Mouse (Mus musculus): ENCODE measurements around the gene 2010111I01Rik. TPM values are rescaled to one million over a fixed set of nuclear protein-coding genes. Genes with fewer than 3 reads are reported as not detected.
"Not testable (repeated sequence)": the region's sequence is repeated elsewhere in the genome, so short reads cannot be mapped to it uniquely, and the experiment has no call there.

The 2010111I01Rik gene
- polyA plus RNA-seq, 1 experiment from 2014 or later, result 119 TPM

GRCm38 (mm10) chr13:63074676-63074991 is 109.9 kb downstream of the 2010111I01Rik start:
- Histone ChIP-seq H3K27me3 (ENCODE audit: control insufficient read depth, insufficient read depth, low read length) (no peaks in the 10 kb centered on the region), H3K9me3 (replicated peaks; ENCODE audit: control insufficient read depth, low read length) (no peaks in the 10 kb centered on the region), H3K36me3 (ENCODE audit: control insufficient read depth, insufficient read depth, low read length) (no peaks in the 10 kb centered on the region), H3K4me1 (ENCODE audit: control insufficient read depth, insufficient read depth, low read length) (peaks cover 18% of the 10 kb centered on the region), H3K27ac (ENCODE audit: low read length) (peak overlapping the region; percentile 90), H3K9ac (ENCODE audit: low read length) (no peak overlapping the region), H3K4me3 (replicated peaks; ENCODE audit: low read length) (no peak overlapping the region), H3K4me2 (ENCODE audit: low read depth, low read length) (no peak overlapping the region)
- ATAC-seq (ENCODE audit: insufficient read depth, low FRiP score), result no peak
- WGBS, result 74% methylated on average over 3 of the region's 3 CpGs

GRCm38 (mm10) chr13:63075331-63075855 is 110.7 kb downstream of the 2010111I01Rik start:
- H3K4me3 ChIP-seq (replicated peaks; ENCODE audit: low read length), result no peak overlapping the region
- H3K27me3 ChIP-seq (ENCODE audit: control insufficient read depth, insufficient read depth, low read length), result no peaks in the 10 kb centered on the region
- ATAC-seq (ENCODE audit: insufficient read depth, low FRiP score), result no peak
- no peak overlapping the region for H3K9ac ChIP-seq (ENCODE audit: low read length)
- no peaks in the 10 kb centered on the region for H3K36me3 ChIP-seq (ENCODE audit: control insufficient read depth, insufficient read depth, low read length)
- no peaks in the 10 kb centered on the region for H3K9me3 ChIP-seq (replicated peaks; ENCODE audit: control insufficient read depth, low read length)
- H3K4me2 ChIP-seq (ENCODE audit: low read depth, low read length), result no peak overlapping the region
- WGBS, result 76% methylated on average over 2 of the region's 2 CpGs
- no peak overlapping the region for H3K27ac ChIP-seq (ENCODE audit: low read length)
- peaks cover 18% of the 10 kb centered on the region for H3K4me1 ChIP-seq (ENCODE audit: control insufficient read depth, insufficient read depth, low read length)

GRCm38 (mm10) chr13:63080191-63080590 is 115.5 kb downstream of the 2010111I01Rik start:
- Histone ChIP-seq H3K4me1 (ENCODE audit: control insufficient read depth, insufficient read depth, low read length) (no peaks in the 10 kb centered on the region), H3K36me3 (ENCODE audit: control insufficient read depth, insufficient read depth, low read length) (no peaks in the 10 kb centered on the region), H3K4me2 (ENCODE audit: low read depth, low read length) (no peak overlapping the region), H3K27ac (ENCODE audit: low read length) (no peak overlapping the region), H3K27me3 (ENCODE audit: control insufficient read depth, insufficient read depth, low read length) (no peaks in the 10 kb centered on the region), H3K9ac (ENCODE audit: low read length) (no peak overlapping the region), H3K4me3 (replicated peaks; ENCODE audit: low read length) (no peak overlapping the region), H3K9me3 (replicated peaks; ENCODE audit: control insufficient read depth, low read length) (no peaks in the 10 kb centered on the region)
- WGBS, result 57% methylated on average over 4 of the region's 4 CpGs
- no peak for ATAC-seq (ENCODE audit: insufficient read depth, low FRiP score)

- H3K4me2 ChIP-seq (ENCODE audit: low read depth, low read length), result no peak overlapping the region
- no peaks in the 10 kb centered on the region for H3K27me3 ChIP-seq (ENCODE audit: control insufficient read depth, insufficient read depth, low read length)
- no peaks in the 10 kb centered on the region for H3K4me1 ChIP-seq (ENCODE audit: control insufficient read depth, insufficient read depth, low read length)
- H3K9ac ChIP-seq (ENCODE audit: low read length), result no peak overlapping the region
- no peak overlapping the region for H3K4me3 ChIP-seq (replicated peaks; ENCODE audit: low read length)
- H3K36me3 ChIP-seq (ENCODE audit: control insufficient read depth, insufficient read depth, low read length), result no peaks in the 10 kb centered on the region
- ATAC-seq (ENCODE audit: insufficient read depth, low FRiP score), result no peak
- no peaks in the 10 kb centered on the region for H3K9me3 ChIP-seq (replicated peaks; ENCODE audit: control insufficient read depth, low read length)
- no peak overlapping the region for H3K27ac ChIP-seq (ENCODE audit: low read length)
- WGBS, result 70% methylated on average over 2 of the region's 2 CpGs
Observed at GRCm38 (mm10) chr13:63080823-63081222, 116.1 kb downstream of the 2010111I01Rik start.

GRCm38 (mm10) chr13:63082555-63083136 is 118.0 kb downstream of the 2010111I01Rik start:
- 46% methylated on average over 5 of the region's 5 CpGs for WGBS
- ATAC-seq (ENCODE audit: insufficient read depth, low FRiP score), result peak; percentile 92
- peak overlapping the region; percentile 90 for H3K27ac ChIP-seq (ENCODE audit: low read length)

GRCm38 (mm10) chr13:63083139-63083538 is 118.4 kb downstream of the 2010111I01Rik start:
- H3K36me3 ChIP-seq (ENCODE audit: control insufficient read depth, insufficient read depth, low read length); H3K4me2 ChIP-seq (ENCODE audit: low read depth, low read length); H3K27me3 ChIP-seq (ENCODE audit: control insufficient read depth, insufficient read depth, low read length); H3K4me1 ChIP-seq (ENCODE audit: control insufficient read depth, insufficient read depth, low read length); H3K9me3 ChIP-seq (replicated peaks; ENCODE audit: control insufficient read depth, low read length); H3K4me3 ChIP-seq (replicated peaks; ENCODE audit: low read length); H3K9ac ChIP-seq (ENCODE audit: low read length): not testable (repeated sequence)
- H3K27ac ChIP-seq (ENCODE audit: low read length), result peak overlapping the region; percentile 90
- WGBS, result 68% methylated on average over 7 of the region's 7 CpGs
- ATAC-seq (ENCODE audit: insufficient read depth, low FRiP score), result peak; percentile 51; the same call in 1 of the 2 replicates

More at GRCm38 (mm10) chr13:63082555-63083136, 118.0 kb downstream of the 2010111I01Rik start:
- H3K9me3 ChIP-seq (replicated peaks; ENCODE audit: control insufficient read depth, low read length), result no peaks in the 10 kb centered on the region
- no peaks in the 10 kb centered on the region for H3K27me3 ChIP-seq (ENCODE audit: control insufficient read depth, insufficient read depth, low read length)
- H3K4me2 ChIP-seq (ENCODE audit: low read depth, low read length), result no peak overlapping the region
- H3K36me3 ChIP-seq (ENCODE audit: control insufficient read depth, insufficient read depth, low read length), result no peaks in the 10 kb centered on the region
- H3K4me1 ChIP-seq (ENCODE audit: control insufficient read depth, insufficient read depth, low read length), result 0 out of 2 replicates have a peak, but pooled peaks cover under 1% of the 10 kb centered on the region
- H3K4me3 ChIP-seq (replicated peaks; ENCODE audit: low read length), result no peak overlapping the region
- no peak overlapping the region for H3K9ac ChIP-seq (ENCODE audit: low read length)

GRCm38 (mm10) chr13:63083663-63084062 is 119.0 kb downstream of the 2010111I01Rik start:
- no peak for ATAC-seq (ENCODE audit: insufficient read depth, low FRiP score)
- Histone ChIP-seq H3K9ac (ENCODE audit: low read length) (0 out of 2 replicates have a peak overlapping the region, but pooled peaks have one; percentile 17), H3K4me2 (ENCODE audit: low read depth, low read length) (no peak overlapping the region), H3K4me3 (replicated peaks; ENCODE audit: low read length) (no peak overlapping the region), H3K27me3 (ENCODE audit: control insufficient read depth, insufficient read depth, low read length) (no peaks in the 10 kb centered on the region), H3K27ac (ENCODE audit: low read length) (peak overlapping the region; percentile 69), H3K4me1 (ENCODE audit: control insufficient read depth, insufficient read depth, low read length) (peaks cover 6% of the 10 kb centered on the region; the same call in 1 of the 2 replicates), H3K9me3 (replicated peaks; ENCODE audit: control insufficient read depth, low read length) (no peaks in the 10 kb centered on the region), H3K36me3 (ENCODE audit: control insufficient read depth, insufficient read depth, low read length) (no peaks in the 10 kb centered on the region)
- 77% methylated on average over 8 of the region's 8 CpGs for WGBS

- no peak overlapping the region for H3K4me3 ChIP-seq (replicated peaks; ENCODE audit: low read length)
- H3K36me3 ChIP-seq (ENCODE audit: control insufficient read depth, insufficient read depth, low read length), result no peaks in the 10 kb centered on the region
- peaks cover 25% of the 10 kb centered on the region for H3K4me1 ChIP-seq (ENCODE audit: control insufficient read depth, insufficient read depth, low read length)
- H3K9ac ChIP-seq (ENCODE audit: low read length), result no peak overlapping the region
- no peaks in the 10 kb centered on the region for H3K27me3 ChIP-seq (ENCODE audit: control insufficient read depth, insufficient read depth, low read length)
- WGBS, result 79% methylated on average over 7 of the region's 7 CpGs
- no peak overlapping the region for H3K4me2 ChIP-seq (ENCODE audit: low read depth, low read length)
- ATAC-seq (ENCODE audit: insufficient read depth, low FRiP score), result peak; percentile 58; the same call in 1 of the 2 replicates
- H3K27ac ChIP-seq (ENCODE audit: low read length), result peak overlapping the region; percentile 89
- H3K9me3 ChIP-seq (replicated peaks; ENCODE audit: control insufficient read depth, low read length), result no peaks in the 10 kb centered on the region
Observed at GRCm38 (mm10) chr13:63087865-63088683, 123.4 kb downstream of the 2010111I01Rik start.

- peak overlapping the region; percentile 84 for H3K27ac ChIP-seq (ENCODE audit: low read length)
- no peaks in the 10 kb centered on the region for H3K36me3 ChIP-seq (ENCODE audit: control insufficient read depth, insufficient read depth, low read length)
- H3K9ac ChIP-seq (ENCODE audit: low read length), result no peak overlapping the region
- no peak overlapping the region for H3K4me2 ChIP-seq (ENCODE audit: low read depth, low read length)
- 35% methylated on average over 4 of the region's 4 CpGs for WGBS
- H3K9me3 ChIP-seq (replicated peaks; ENCODE audit: control insufficient read depth, low read length), result no peaks in the 10 kb centered on the region
- H3K4me3 ChIP-seq (replicated peaks; ENCODE audit: low read length), result no peak overlapping the region
- peaks cover 32% of the 10 kb centered on the region for H3K4me1 ChIP-seq (ENCODE audit: control insufficient read depth, insufficient read depth, low read length)
- no peaks in the 10 kb centered on the region for H3K27me3 ChIP-seq (ENCODE audit: control insufficient read depth, insufficient read depth, low read length)
- ATAC-seq (ENCODE audit: insufficient read depth, low FRiP score), result no peak
Observed at GRCm38 (mm10) chr13:63089513-63089912, 124.8 kb downstream of the 2010111I01Rik start.
